Mouse (Mus musculus) kidney, embryonic 16.5 days (tissue): Measurements from ENCODE around the gene Itpr2. TPM values are rescaled to one million over a fixed set of nuclear protein-coding genes. Genes with fewer than 3 reads are reported as not detected.

Source experiments
- ATAC-seq: fragments of 200-750 bp; cut with Nextera tagmentation; 2 replicates; pipeline ENCODE4 v1.8.0; 2017; ENCODE audit warnings: moderate TSS enrichment; ENCODE audit not compliant: low FRiP score, low TSS enrichment
- H3K27ac ChIP-seq: fragments of 300-500 bp; sonication (generic); 2 replicates; pipeline ENCODE4 v1.5.1; 2014; ENCODE audit warnings: low read length
- H3K27me3 ChIP-seq: fragments of 300-500 bp; sonication (generic); 2 replicates; pipeline ENCODE4 v1.6.1; 2014; ENCODE audit warnings: low read length, control low read depth, mixed read lengths; ENCODE audit not compliant: insufficient read depth
- H3K36me3 ChIP-seq: fragments of 300-500 bp; sonication (generic); 2 replicates; pipeline ENCODE4 v1.6.1; 2014; ENCODE audit warnings: low read length, control low read depth, mixed read lengths; ENCODE audit not compliant: insufficient read depth
- H3K4me1 ChIP-seq: fragments of 300-500 bp; sonication (generic); 2 replicates; pipeline ENCODE4 v1.6.1; 2014; ENCODE audit warnings: low read length, control low read depth, mixed read lengths; ENCODE audit not compliant: insufficient read depth
- H3K4me2 ChIP-seq: fragments of 300-500 bp; sonication (generic); replicated peaks from 2 replicates; pipeline ENCODE4 v1.6.1; 2014; ENCODE audit warnings: low read depth, low read length
- H3K4me3 ChIP-seq: fragments of 300-500 bp; sonication (generic); 2 replicates; pipeline ENCODE4 v1.5.1; 2014; ENCODE audit warnings: mild to moderate bottlenecking, low read length
- H3K9ac ChIP-seq: fragments of 300-500 bp; sonication (generic); replicated peaks from 2 replicates; pipeline ENCODE4 v1.6.1; 2014; ENCODE audit warnings: low read length
- H3K9me3 ChIP-seq: fragments of 300-500 bp; sonication (generic); 2 replicates; pipeline ENCODE4 v1.6.1; 2016; ENCODE audit warnings: low read length, control low read depth
- WGBS: fragments of 180-500 bp; shearing (Covaris S2); extraction: QIAGEN DNeasy Blood & Tissue Kit; methylation state at CpG from one replicate; pipeline ENCODE4 v1.1.7; 2014; 5-methylcytosine and 5-hydroxymethylcytosine counted together
- polyA plus RNA-seq: library from polyadenylated mRNA; unstranded; fragments of >200 nt; fragmentation: Nextera tagmentation; extraction: Ambion mirVana; gene quantifications from 2 replicates; pipeline ENCODE4 v1.2.1, GENCODE M21; 2015

Gene Itpr2
- polyA plus RNA-seq, 1 experiment from 2014 or later, result 14.0 TPM

GRCm38 (mm10) chr6:146497866-146498265 lies 4.2 kb downstream of the Itpr2 start:
- H3K27me3 ChIP-seq, result peaks cover 7% of the 10 kb centered on the region; the same call in 1 of the 2 replicates
- peaks cover 6% of the 10 kb centered on the region; the same call in 1 of the 2 replicates for H3K4me1 ChIP-seq
- H3K27ac ChIP-seq, result no peak overlapping the region

DNA sequence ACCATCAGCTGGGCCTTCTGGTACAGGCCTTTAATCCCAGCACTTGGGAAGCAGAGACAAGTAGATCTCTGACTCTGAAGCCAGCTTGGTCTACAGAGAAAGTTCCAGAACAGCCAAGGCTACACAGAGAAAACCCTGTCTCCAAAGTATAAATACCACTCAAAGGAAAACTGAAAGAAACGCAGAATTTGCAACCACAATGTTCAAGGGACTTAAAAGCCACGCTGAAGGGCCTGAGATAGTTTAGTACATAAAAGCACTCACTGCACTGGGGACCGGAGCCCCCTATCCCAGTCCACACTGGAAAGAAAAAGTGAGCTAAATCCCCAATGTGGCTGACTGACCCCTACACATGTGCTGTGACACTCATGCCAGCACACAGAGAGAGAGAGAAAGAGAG lies 4.6 kb downstream of the Itpr2 start:
- WGBS, result 82% methylated on average over 3 of the region's 3 CpGs

More at GRCm38 (mm10) chr6:146497866-146498265, 4.2 kb downstream of the Itpr2 start:
- Histone ChIP-seq H3K36me3 (no peaks in the 10 kb centered on the region), H3K4me3 (no peak overlapping the region), H3K4me2 (no peak overlapping the region), H3K9ac (no peak overlapping the region), H3K9me3 (no peaks in the 10 kb centered on the region)
- ATAC-seq, result no peak
- WGBS, result 52% methylated on average over 4 of the region's 4 CpGs

GRCm38 (mm10) chr6:146491680-146492079 lies 10.3 kb downstream of the Itpr2 start:
- 73% methylated on average over 2 of the region's 2 CpGs for WGBS
- no peak for ATAC-seq
- no peaks in the 10 kb centered on the region for H3K36me3 ChIP-seq
- H3K9ac ChIP-seq, result no peak overlapping the region
- H3K4me1 ChIP-seq, result peaks cover 5% of the 10 kb centered on the region; the same call in 1 of the 2 replicates
- no peaks in the 10 kb centered on the region for H3K27me3 ChIP-seq
- H3K9me3 ChIP-seq, result no peaks in the 10 kb centered on the region
- no peak overlapping the region for H3K4me2 ChIP-seq
- H3K4me3 ChIP-seq, result no peak overlapping the region
- no peak overlapping the region for H3K27ac ChIP-seq

More for the DNA sequence above, 4.6 kb downstream of the Itpr2 start:
- no peak overlapping the region for H3K4me2 ChIP-seq
- no peak overlapping the region for H3K9ac ChIP-seq
- no peaks in the 10 kb centered on the region for H3K9me3 ChIP-seq
- peaks cover 7% of the 10 kb centered on the region; the same call in 1 of the 2 replicates for H3K27me3 ChIP-seq
- H3K27ac ChIP-seq, result no peak overlapping the region
- H3K4me3 ChIP-seq, result no peak overlapping the region
- no peak for ATAC-seq
- 0 out of 2 replicates have a peak, but pooled peaks cover 3% of the 10 kb centered on the region for H3K4me1 ChIP-seq
- H3K36me3 ChIP-seq, result no peaks in the 10 kb centered on the region

DNA sequence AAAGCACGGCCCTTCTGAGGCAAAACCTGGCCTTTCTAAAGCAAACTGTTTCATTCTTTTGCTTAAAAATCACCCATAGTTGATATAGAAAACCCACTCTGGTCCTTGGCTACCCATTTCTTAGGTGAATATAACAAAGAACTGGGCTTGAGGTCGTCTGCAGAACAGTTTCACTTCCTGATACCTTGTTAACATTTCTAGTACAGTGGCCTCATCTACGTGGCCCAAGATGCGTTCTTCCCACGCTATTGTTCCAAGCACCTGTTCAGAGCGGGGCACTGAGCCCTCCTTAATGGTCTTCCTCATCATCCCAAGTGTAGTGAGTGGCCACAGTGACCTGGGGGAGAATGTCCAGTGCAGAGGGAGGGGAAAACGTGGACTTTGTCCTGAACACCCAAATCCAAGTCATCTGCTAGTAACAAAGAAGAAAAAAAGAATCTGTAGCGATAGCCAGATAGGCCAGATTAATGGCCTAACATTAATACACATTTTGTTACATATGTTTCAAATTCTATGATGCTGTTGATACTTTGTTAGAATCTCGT lies 11.5 kb downstream of the Itpr2 start:
- H3K4me1 ChIP-seq, result peaks cover 5% of the 10 kb centered on the region; the same call in 1 of the 2 replicates
- H3K36me3 ChIP-seq, result no peaks in the 10 kb centered on the region
- no peak overlapping the region for H3K4me2 ChIP-seq
- no peak for ATAC-seq
- WGBS, result 83% methylated on average over 9 of the region's 9 CpGs
- H3K4me3 ChIP-seq, result no peak overlapping the region
- no peak overlapping the region for H3K9ac ChIP-seq
- H3K27ac ChIP-seq, result no peak overlapping the region
- no peaks in the 10 kb centered on the region for H3K9me3 ChIP-seq
- H3K27me3 ChIP-seq, result no peaks in the 10 kb centered on the region

- no peaks in the 10 kb centered on the region for H3K9me3 ChIP-seq
- WGBS, result 81% methylated on average over 6 of the region's 6 CpGs
- peaks cover 5% of the 10 kb centered on the region; the same call in 1 of the 2 replicates for H3K4me1 ChIP-seq
- ATAC-seq, result no peak
- no peaks in the 10 kb centered on the region for H3K27me3 ChIP-seq
- no peak overlapping the region for H3K4me3 ChIP-seq
- H3K4me2 ChIP-seq, result no peak overlapping the region
- H3K36me3 ChIP-seq, result no peaks in the 10 kb centered on the region
- H3K9ac ChIP-seq, result no peak overlapping the region
- no peak overlapping the region for H3K27ac ChIP-seq
Observed at GRCm38 (mm10) chr6:146489841-146490240, 12.2 kb downstream of the Itpr2 start.

- Histone ChIP-seq H3K27ac (no peak overlapping the region), H3K36me3 (no peaks in the 10 kb centered on the region), H3K4me1 (peaks cover 5% of the 10 kb centered on the region; the same call in 1 of the 2 replicates), H3K4me2 (no peak overlapping the region), H3K27me3 (no peaks in the 10 kb centered on the region), H3K4me3 (no peak overlapping the region), H3K9ac (no peak overlapping the region), H3K9me3 (no peaks in the 10 kb centered on the region)
- 91% methylated on average over 3 of the region's 3 CpGs for WGBS
- ATAC-seq, result no peak
Observed at GRCm38 (mm10) chr6:146488749-146489148, 13.3 kb downstream of the Itpr2 start.

GRCm38 (mm10) chr6:146487079-146487478 lies 14.9 kb downstream of the Itpr2 start:
- no peak for ATAC-seq
- no peaks in the 10 kb centered on the region for H3K9me3 ChIP-seq

GRCm38 (mm10) chr6:146486073-146486472 lies 15.9 kb downstream of the Itpr2 start:
- Histone ChIP-seq H3K4me2 (no peak overlapping the region), H3K9me3 (no peaks in the 10 kb centered on the region), H3K9ac (no peak overlapping the region), H3K4me1 (peaks cover 11% of the 10 kb centered on the region; the same call in 1 of the 2 replicates), H3K27me3 (no peaks in the 10 kb centered on the region), H3K36me3 (no peaks in the 10 kb centered on the region), H3K27ac (no peak overlapping the region), H3K4me3 (no peak overlapping the region)
- ATAC-seq, result no peak
- 48% methylated on average over 4 of the region's 4 CpGs for WGBS

More at GRCm38 (mm10) chr6:146487079-146487478, 14.9 kb downstream of the Itpr2 start:
- Histone ChIP-seq H3K4me1 (peaks cover 6% of the 10 kb centered on the region; the same call in 1 of the 2 replicates), H3K27me3 (no peaks in the 10 kb centered on the region), H3K36me3 (no peaks in the 10 kb centered on the region), H3K4me3 (no peak overlapping the region), H3K9ac (no peak overlapping the region), H3K27ac (no peak overlapping the region), H3K4me2 (no peak overlapping the region)
- 78% methylated on average over 9 of the region's 9 CpGs for WGBS

DNA sequence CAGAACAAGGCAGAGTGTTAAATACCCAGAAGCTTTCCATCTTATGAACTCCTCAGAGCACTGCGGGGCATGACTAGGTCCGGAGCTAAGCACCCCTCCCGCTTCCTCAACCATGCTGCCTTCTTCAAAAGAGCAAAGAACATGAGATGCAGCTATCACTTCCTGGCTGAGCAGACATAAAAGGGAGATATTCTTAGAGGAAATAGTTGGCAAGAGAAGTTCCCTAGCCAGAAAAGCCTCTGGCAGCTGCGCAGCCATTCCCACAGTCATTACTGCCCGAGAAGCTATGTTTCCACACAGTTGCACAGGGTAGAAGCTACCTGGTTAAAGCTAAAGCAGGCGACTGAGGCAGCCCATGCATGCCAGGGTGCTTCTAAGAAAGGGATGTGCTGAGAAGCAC lies 20.6 kb downstream of the Itpr2 start:
- 50% methylated on average over 6 of the region's 6 CpGs for WGBS
- H3K27ac ChIP-seq, result no peak overlapping the region
- no peak overlapping the region for H3K4me3 ChIP-seq
- peaks cover 15% of the 10 kb centered on the region; the same call in 1 of the 2 replicates for H3K4me1 ChIP-seq
- ATAC-seq, result no peak; the same call in 1 of the 2 replicates
- H3K27me3 ChIP-seq, result no peaks in the 10 kb centered on the region
- H3K9ac ChIP-seq, result no peak overlapping the region; the same call in 1 of the 2 replicates
- H3K9me3 ChIP-seq, result no peaks in the 10 kb centered on the region
- H3K36me3 ChIP-seq, result no peaks in the 10 kb centered on the region
- no peak overlapping the region for H3K4me2 ChIP-seq

GRCm38 (mm10) chr6:146480925-146481324 lies 21.1 kb downstream of the Itpr2 start:
- Histone ChIP-seq H3K27me3 (no peaks in the 10 kb centered on the region), H3K4me2 (no peak overlapping the region), H3K4me1 (peaks cover 15% of the 10 kb centered on the region; the same call in 1 of the 2 replicates), H3K9ac (no peak overlapping the region), H3K36me3 (no peaks in the 10 kb centered on the region), H3K4me3 (no peak overlapping the region), H3K27ac (no peak overlapping the region), H3K9me3 (no peaks in the 10 kb centered on the region)
- WGBS, result 63% methylated on average over 3 of the region's 3 CpGs
- ATAC-seq, result no peak
